Mouse (Mus musculus): ENCODE results near the gene Spg20. TPM values are rescaled to one million over a fixed set of nuclear protein-coding genes. Genes with fewer than 3 reads are reported as not detected.

Spg20 gene
- total RNA-seq, 1 experiment from 2014 or later: 27.1 TPM

DNA sequence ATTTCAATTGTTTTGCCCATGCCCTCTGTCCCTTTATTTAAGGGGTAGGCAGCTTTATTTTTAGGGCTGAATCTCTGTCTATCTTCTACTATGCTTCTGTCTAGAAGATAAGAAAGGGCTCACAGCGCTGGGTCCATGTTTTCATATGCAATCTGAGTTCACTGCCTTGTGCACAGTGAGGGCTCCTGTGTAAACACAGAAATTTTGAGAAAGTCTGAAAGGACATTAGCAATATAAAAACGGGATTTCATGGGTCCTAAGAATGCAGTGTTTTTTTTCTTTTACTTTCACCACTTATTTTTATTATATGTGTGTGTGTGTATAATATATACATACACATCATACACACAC is 15.3 kb upstream of the Spg20 start:
- ATAC-seq (replicated peaks; ENCODE audit: low read depth, poor library complexity, severe bottlenecking): no peak

DNA sequence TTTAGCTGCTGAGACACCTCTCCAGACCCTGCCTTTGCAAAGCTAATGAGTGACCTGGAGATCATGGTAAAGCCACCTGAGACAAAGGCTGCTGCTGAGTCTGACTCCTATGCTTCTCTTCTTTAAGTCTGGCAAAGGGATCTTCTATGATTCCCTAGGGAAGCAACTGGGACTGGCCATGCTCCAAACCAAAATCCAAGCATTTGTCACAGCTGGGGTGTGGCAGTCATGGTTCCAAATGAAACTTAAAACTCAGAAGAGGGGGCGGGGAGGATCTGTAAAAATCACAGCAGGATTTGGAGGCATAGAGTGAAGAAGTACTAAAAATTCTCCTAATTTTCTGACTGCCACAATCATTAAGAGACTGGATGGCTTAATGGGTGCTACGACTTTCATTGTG is 14.7 kb upstream of the Spg20 start:
- ATAC-seq (replicated peaks; ENCODE audit: low read depth, poor library complexity, severe bottlenecking): no peak

DNA sequence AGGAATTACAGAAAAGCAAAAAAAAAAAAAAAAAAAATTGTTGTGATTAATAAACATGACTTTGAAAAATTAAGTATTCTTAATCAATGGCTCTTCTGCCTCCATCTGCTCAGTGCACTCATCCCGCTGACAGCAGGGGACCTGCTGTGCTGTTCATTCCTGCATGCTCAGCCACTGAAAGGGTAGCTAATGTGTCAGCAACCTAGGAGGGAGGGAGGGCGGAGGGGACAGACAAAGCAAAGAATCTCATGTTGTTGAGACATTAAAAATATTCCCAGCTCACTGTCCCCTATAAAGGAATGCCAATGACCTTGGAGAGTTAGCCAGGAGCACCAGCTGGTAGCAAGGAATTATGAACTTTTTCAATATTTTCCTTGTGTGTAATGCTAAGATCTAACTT is 13.9 kb upstream of the Spg20 start:
- no peak for ATAC-seq (replicated peaks; ENCODE audit: low read depth, poor library complexity, severe bottlenecking)

DNA sequence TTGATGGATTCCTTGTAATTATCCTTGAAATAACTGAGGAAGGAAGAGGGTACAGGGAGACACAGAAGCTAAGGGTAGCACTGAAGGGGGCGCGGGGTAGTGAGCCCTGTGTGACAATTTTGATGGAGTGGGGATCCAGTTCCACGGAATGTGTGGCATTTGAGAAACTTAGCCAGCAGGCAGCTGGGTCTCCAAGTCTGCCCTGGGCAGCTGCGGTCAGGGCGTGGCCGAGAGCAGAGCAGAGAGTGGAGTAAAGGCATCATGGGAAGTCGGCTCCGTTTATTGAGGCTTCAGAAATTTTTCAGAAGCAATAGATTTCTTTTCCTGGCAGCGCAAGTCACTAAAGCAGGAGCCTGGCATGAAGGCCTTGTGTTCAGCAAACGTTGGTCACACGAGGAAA is 12.9 kb upstream of the Spg20 start:
- no peak for ATAC-seq (replicated peaks; ENCODE audit: low read depth, poor library complexity, severe bottlenecking)

DNA sequence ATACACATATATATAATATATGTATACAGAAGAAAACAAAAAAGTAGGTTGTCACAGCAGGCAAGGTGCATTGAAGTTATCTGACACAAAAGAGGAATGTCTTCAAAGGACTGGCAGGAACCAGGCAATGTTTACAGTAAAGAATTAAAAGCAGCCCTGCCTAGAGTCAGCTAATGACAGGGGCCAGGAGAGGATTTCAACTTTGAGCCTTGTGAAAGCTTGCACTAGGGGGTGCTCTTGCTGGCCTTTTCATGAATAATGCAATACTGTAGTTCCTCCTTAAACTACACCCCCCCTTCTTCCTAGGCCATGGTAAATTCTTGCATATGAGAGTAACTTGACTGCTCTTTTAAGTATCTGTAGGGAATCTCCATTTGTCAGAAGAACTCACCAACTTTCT is 10.8 kb upstream of the Spg20 start:
- 0 out of 2 replicates have a peak, but pooled peaks have one; percentile 39 for ATAC-seq (replicated peaks; ENCODE audit: low read depth, poor library complexity, severe bottlenecking)

DNA sequence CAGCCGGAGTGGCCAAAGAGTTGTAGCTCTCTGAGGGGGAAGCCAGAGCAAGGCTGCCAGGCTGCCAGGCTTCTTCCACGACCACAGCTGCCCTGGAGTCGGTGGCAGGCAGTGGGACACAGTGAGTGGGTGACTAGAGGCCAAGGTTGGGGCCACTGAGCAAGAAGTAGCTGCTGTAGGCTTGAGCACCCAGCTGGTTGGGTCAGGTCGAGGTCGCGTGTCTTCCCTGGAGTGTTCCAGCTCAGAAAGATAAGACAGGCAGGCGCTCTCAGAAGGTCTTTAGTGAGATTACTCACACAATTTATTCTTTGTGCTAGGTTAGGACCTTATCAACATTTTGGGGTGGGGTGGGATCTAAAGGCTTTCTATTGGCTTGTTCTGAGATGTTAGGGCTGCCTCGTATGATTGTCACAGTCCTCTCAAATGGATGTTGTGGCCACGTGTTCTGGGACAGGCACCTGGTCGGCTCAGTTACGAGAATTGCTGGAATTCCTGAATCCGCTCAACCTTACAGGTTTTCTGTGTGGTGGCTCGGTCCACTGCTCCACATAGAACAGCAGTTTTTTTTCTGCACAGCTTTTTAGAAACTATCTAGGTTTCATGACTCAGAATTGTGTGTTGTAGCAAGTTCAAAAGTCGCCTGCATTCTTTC is 6.4 kb upstream of the Spg20 start:
- no peak for ATAC-seq (replicated peaks; ENCODE audit: low read depth, poor library complexity, severe bottlenecking)

DNA sequence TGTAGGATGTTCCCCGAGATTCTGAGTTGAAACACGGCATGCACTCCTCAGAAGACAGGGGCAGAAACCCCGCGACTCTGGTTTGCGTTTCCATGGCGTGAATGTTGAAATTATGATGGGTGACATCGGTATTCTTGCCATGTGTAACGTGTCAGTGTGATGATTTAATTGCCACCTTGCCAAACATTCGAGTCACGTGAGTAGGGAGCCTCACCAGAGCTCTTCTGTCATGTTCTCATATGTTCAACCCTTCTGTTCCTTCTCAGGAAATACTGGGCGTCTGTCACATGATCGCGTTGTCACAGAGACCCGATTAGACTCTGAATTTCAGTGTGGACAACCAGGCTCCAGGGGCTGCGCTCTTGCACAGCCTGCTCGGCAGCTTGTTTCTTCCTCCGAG is 5.9 kb upstream of the Spg20 start:
- ATAC-seq (replicated peaks; ENCODE audit: low read depth, poor library complexity, severe bottlenecking): no peak

DNA sequence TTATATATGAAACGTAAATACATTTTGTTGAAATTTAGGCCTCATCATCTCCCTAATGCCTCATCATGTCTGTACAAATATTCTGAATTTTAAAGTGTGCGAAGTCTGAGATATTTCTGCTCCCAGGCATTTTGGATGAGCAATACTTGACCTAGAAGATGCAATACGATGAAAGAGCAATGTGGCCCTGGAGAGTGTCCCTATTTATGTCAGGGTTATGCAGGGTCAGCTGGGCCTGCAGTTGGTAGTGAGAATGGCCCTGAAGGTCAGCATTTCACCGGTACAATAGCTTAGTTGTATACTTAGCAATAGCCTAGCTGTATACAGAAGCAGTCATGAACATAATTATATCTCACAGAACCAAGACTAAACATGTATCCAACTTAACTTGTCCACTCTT is 2.8 kb upstream of the Spg20 start:
- no peak for ATAC-seq (replicated peaks; ENCODE audit: low read depth, poor library complexity, severe bottlenecking)

DNA sequence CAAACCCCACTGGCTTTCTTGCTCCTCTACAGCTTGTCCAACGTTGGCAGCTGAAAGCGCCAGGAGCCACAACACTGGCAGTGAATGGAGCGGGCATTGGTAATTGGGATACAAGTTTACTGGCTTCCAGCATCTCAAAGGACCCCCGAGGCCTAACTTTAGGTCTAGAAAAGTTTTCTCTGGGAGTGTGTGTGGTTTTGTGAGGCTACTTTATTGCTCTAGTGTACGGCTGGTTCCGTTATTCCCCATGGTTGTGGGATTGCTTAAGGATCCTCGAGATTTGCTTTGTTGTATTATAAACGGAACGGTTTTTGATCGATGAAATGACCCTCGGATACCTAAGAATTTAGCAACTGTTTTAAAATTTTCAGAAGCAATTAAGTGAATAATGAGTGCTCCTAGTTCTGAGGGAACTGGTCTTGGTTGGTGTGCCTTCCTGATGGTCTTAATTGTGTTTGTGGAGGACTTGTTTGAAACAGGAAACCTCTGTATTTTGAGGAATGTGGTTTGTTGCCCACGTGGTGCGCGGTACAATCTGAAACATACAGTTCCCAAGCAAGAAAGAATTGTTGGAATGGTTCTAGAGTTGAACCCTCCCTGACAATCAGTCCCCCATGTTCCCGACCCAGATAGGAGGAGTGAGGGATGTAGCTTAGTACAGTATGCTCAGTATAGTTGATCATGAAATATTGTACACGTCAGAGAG is 955 bp downstream of the Spg20 start:
- ATAC-seq (replicated peaks; ENCODE audit: low read depth, poor library complexity, severe bottlenecking): 0 out of 2 replicates have a peak, but pooled peaks have one; percentile 11

DNA sequence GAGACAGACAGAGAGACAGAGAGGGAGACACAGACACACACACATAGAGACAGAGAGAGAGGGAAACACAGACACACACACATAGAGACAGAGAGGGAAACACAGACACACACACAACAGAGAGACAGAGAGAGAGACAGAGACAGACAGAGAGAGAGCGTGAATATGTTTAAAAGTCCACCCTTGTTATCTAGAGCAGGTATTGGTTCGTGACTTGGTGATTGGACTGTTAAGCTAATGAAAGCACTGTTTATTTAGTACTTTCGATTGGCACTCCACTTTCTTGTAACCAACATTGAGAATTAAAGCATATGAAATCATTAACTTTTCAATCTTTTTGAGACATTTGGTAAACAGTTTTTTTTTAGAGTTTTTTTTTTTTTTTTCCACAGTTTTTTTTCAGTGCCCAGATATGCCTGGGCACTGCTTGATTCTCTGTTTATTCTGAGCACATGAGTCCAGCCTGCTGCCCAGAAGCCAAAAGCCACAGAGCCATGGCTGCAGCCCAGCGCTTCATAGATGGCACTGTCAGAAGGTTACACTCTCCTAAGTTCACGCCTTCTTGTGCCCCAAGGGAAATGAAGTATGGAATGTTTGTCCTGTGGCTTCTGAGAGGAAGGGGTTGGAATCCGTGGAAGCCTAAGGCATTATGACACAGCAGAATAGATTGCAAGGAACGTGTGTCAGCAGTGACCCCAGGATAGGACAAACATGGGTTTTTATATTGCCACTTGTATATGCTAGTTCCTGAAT is 2.6 kb downstream of the Spg20 start:
- 0 out of 2 replicates have a peak, but pooled peaks have one; percentile 4 for ATAC-seq (replicated peaks; ENCODE audit: low read depth, poor library complexity, severe bottlenecking)

DNA sequence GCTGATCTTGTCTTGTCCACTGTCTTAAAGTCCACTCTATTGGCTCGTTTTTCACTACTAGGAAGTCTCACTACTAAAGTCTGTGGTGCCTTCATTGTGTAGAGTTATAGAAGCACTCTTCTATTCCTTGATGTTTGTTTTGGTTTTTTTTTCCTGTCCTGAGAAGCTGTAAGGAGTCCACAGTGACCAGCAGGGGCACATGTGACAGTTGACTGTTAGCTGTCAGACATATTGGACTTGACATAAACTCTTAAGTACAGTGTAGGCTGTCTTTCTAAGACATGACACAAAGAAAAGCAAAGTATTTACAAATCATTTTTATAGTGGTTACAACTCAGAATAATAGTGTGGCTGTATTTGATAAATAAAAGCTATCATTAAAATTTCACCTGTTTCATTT is 3.2 kb downstream of the Spg20 start:
- ATAC-seq (replicated peaks; ENCODE audit: low read depth, poor library complexity, severe bottlenecking): no peak

DNA sequence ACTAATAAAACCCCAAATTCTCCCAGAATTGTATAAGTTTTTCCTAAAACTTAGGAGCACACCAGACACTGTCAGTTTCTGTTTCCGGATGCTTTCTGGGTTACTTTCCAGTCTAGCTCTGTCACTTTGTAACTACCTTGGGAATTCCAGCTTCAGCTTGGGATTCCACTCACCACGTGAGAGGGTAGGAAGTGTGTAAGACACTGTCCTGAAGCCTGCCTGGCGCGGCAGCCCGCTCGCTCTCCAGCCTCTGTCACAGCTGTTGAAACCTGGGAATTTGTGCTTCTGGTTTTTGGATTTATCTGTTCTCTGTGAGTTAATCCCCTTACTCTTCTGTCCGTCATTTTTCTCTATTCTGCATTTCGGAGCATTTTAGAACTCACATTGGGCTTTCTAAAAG is 4.1 kb downstream of the Spg20 start:
- no peak for ATAC-seq (replicated peaks; ENCODE audit: low read depth, poor library complexity, severe bottlenecking)

DNA sequence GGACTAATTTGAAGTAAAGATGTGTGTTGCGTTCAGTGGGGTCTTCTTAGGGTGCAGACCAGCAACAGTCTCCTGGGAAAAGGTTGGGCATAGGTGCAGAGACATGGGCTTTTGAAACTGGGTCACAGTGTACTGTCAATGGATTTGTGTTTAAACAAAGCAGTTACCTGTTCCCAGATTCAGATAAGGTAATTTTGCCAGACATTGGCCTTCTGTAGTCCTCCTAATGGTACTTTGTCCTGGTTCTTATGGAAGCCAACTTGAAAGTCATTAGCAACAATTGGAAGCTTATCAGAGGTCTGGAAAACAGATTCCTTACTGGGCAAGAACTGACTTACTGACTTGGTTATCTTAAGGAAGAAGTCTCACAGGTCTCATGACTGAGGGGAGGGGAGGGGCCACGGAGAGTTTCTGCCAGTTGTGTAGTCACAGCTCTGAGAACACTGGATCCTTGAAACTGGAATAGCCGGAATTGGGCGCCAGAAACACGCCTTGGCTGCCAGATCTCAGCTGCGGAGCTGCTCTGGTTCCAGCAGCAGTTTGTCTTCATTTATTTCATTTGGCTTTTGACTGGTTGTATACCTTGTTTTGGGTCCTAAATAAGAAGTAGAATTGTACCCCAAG is 7.5 kb downstream of the Spg20 start:
- no peak for ATAC-seq (replicated peaks; ENCODE audit: low read depth, poor library complexity, severe bottlenecking)

DNA sequence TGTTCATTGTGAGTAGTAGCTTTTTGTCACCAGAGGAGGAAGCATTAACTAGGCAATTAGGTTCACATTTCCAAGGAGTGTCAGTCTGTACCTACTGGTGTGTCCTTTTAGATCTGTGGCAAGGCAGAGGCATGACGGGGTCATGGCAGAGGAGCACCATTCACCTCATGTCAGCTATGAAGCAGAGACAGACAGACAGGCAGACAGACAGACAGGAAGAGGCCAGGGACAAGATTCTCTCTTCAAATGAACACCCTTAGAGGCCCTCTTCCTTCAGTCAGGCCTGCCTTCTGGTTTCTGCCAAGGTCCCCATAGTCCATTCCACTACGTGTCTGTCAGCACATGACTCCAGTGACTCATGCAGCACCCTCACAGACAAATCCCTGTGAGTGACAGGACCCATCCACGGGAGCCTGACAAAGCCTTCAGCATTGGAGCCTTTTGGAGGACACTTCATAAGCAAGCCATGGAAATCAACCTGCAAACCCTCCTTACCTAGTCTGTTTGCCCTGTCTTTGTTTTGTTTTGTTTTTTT is 10.5 kb downstream of the Spg20 start:
- ATAC-seq (replicated peaks; ENCODE audit: low read depth, poor library complexity, severe bottlenecking): no peak

DNA sequence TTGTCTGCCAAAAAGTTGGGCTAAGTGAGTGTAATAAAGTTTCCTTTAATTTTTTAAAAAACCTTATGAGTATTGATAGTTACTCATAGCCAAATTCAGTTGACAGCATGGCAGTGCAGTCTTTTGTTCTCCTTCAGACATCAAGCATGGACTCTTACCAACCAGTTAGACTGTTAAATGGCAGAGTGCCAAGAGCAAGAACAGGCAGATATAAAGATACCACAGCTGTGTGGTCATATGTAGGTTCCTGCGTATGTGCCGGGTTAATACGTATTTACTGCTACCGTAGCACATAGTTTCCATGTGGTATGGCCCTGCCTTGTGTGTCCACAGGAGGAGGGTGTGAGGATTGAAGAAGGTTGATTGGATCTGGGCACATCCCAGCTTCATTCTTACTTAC is 11.2 kb downstream of the Spg20 start:
- ATAC-seq (replicated peaks; ENCODE audit: low read depth, poor library complexity, severe bottlenecking): peak; percentile 25; the same call in 1 of the 2 replicates

DNA sequence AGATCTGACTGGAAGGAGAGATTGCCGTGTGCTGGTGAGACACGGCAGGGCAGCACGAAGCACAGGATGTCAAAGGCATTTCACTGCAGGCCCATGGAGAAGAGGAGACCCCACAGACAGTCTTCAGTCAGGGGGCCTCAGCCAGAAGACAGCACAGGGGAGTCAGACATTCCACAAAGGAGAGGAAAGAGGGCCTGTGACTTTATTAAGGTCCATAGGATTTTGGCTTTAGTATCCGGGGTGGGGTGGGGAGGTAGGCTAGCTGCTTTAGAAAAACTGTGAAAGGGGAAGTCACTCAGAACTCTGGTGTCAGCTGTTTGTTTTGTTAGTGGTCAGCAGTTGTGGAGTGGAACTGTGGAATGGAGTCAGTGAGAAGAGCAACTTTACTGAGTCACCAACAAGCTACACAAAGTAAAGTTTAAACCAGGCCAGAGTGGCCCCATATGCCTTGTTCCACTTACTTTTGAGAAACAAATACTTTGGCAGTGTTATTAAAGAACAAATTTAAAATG is 17.3 kb downstream of the Spg20 start:
- peak; percentile 63; the same call in 1 of the 2 replicates for ATAC-seq (replicated peaks; ENCODE audit: low read depth, poor library complexity, severe bottlenecking)

DNA sequence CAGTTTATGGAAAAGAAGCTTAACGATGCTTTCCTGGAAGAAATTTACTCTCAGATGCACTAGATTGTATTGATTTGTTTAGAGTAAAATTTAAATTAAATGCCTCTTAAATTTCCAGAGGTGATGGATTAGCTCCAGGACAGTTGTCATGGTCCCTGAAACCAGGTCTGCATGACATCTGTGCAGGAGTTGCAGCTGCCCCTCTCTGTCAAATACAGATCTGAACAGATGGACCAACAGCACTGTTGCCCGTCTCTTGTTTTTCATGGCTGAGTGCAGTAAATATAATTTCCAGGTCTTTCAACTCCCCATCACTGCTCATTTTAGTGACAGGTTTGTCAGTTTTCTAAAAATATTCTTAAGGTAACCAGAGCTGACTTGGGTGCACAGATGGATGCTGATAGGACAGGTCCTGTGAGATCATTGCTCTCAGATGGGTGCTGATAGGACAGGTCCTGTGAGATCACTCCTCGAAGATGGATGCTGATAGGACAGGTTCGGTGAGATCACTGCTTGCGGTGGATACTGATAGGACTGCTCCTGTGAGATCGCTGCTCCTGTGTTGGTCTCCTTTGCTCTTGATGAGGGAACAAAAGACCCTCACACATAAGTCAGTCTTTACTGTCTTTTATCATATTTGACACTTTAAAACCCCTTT is 19.8 kb downstream of the Spg20 start:
- ATAC-seq (replicated peaks; ENCODE audit: low read depth, poor library complexity, severe bottlenecking): no peak

DNA sequence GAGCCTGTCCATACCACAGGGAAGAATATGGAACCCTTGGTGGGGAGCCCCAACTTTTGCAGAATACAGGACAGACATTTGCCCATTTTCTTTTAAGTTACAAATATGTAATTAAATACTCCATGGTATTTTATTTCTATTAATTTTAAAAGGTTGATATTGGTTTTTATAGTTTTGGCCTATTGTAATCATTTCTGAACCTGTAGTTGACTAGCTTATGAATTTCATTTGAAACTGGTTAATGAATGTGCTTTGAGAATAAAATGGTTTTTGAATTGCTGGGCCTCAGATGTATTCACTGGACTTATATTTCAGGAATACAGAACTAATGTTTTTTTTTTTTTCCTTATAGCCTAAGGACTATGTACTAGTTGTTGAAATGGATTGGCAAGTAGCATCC is 25.1 kb downstream of the Spg20 start, which contains the start of gene Ccdc169:
Gene Ccdc169 (plus strand): TSS at position 301 of the 400 bp plus-strand sequence.
- no peak for ATAC-seq (replicated peaks; ENCODE audit: low read depth, poor library complexity, severe bottlenecking)

DNA sequence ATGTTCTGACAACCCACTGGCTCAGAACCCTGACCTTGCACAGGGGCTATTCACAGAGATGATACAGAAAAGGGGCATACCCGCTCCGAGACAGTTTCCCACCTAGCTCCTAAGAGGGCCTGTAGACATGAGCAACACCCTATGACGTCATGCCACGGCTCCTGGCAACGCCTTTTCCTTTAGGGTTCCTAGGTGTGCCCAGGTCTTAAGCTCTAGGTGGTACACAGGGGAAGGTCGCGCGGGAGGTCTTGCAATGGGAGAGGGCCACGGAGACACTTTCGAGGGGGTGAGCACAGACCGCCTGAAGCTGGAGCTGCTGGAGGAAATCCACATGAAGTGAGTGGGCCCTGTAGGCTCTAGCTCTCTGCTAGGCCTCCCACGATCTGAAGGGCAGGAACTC is 27.9 kb downstream of the Spg20 start:
- no peak for ATAC-seq (replicated peaks; ENCODE audit: low read depth, poor library complexity, severe bottlenecking)

DNA sequence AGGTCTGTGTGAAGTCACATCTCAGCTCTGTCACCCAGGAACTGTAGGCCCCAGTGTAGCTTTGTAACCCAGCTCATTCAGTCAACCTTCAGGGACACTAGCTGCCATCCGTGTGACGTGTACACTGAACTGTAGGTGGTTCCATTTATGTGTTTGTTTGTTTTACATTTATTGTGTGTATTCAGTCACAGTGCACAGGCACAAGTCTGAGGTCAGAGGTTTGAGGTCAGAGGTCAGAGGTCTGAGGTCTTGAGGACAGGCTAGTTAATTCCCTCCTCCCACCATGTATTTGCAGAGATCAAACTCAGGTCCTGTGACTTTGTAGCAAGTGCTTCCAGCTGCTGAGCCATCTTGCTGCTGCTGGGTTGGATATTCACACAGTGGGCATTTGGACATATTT is 29.5 kb downstream of the Spg20 start:
- ATAC-seq (replicated peaks; ENCODE audit: low read depth, poor library complexity, severe bottlenecking): no peak
